Mouse (Mus musculus) c-Kit-positive CD71-positive TER-119-positive erythroid progenitor cells, embryonic 14.5 days (primary cell): Measurements from ENCODE around the gene Cd300ld3.
"Not testable (repeated sequence)": the region's sequence is repeated elsewhere in the genome, so short reads cannot be mapped to it uniquely, and the experiment has no call there.

Source experiments
- DNase-seq: peaks from one replicate; pipeline ENCODE4 v3.0.0-alpha.2; 2013; ENCODE audit warnings: low spot score

Gene Cd300ld3

DNA sequence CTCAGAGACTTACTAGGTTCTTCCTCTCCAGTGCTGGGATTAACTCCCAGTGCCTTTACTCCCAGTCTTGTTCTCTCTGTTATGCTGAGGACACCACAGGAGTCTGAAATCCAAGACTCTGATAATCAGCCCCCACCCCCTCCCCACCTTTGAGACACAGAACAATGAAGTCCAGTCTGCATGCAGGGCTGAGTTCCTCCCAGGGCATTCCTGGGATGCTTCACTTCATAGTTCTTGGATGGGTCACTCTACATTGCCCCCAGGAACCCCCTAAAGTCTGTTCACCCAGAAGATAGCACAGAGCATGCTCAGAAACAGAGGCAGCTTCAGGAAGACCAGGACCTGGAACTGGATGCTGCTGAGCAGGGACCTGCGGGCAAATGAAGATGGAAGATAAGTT is 4.8 kb upstream of the Cd300ld3 start:
- no peak for DNase-seq

DNA sequence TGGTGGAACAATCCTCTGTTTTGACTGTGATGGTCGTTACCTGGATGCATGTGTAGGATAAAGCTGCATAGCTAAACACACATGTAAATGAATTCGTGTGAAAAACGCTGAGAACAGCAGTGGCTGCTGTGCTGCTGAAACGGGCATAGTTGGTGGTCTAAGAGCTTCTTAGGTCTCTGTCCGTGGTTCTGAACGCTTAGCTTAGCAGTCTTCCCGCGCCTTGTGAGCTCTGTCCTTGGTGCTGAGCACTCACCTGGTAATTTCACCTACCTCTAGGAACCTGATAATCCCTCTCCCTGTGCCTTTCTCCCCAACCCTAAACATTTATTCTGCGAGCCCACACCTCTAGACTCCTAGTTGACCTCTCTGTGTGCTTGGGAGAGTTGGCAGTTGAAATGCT is 4.0 kb upstream of the Cd300ld3 start:
- peak; percentile 25 for DNase-seq

GRCm38 (mm10) chr11:115049282-115049895 is 1.2 kb upstream of the Cd300ld3 start:
- no peak for DNase-seq

- DNase-seq: not testable (repeated sequence)
Measured at GRCm38 (mm10) chr11:115037669-115038068, 10.5 kb downstream of the Cd300ld3 start, which contains the start of gene Cd300ld5. Gene Cd300ld5 (minus strand): TSS chr11:115037769.

DNA sequence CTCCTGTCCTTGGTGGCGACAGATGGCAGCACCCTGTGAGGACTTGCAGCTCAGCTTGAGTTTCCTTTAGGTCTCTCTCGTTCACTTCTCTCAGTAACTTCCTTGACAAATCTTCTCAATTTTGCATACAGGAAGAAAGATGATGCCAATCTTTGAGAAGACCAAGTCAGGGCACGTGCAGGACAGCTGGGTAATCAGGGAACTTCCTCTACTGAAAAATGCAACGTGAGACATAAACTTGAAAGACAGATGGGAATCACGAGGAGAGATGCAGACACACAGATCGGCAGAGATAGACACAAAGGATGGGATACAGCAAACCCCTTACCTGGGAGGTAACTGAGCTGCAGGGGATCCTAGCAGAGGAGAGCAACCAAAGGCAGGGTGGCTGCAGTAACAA is 21.3 kb downstream of the Cd300ld3 start, which contains the start of gene Cd300ld4:
Gene Cd300ld4, minus strand, starts transcription at position 101 of the 400 bp plus-strand sequence.
- DNase-seq: not testable (repeated sequence)

GRCm38 (mm10) chr11:115016093-115016492 is 32.1 kb downstream of the Cd300ld3 start, which contains the start of gene Cd300ld2:
Gene Cd300ld2 (minus strand): TSS chr11:115016193.
- not testable (repeated sequence) for DNase-seq

GRCm38 (mm10) chr11:115004070-115004469 is 44.1 kb downstream of the Cd300ld3 start:
- DNase-seq: no peak

DNA sequence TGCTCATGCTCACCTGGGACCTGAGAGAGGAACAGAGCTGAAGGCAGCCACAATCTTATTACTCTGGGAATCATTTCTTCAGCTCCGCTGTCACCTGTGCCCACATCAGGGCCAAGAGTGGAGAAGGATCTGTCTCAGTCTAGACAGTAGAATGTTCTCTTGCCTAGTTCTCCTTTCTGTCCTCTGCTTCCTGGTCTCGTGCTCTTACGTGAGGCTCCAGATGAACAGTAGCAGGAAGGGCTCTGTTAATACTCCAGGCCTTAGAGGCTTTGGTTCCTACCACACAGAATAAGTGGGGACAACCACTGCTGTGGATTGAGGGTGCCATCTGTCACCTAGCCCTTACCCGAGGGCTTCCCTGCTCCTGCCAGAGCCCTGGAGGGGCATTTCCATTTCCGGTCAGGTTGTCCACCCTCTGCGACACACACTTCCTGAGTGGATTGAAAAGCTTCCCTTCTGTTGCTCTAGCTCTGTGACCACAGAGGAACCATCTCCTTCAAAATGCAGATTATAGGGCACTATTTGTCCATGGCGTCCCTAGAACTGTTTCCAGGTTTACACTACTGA is 46.7 kb downstream of the Cd300ld3 start, which contains the start of gene Cd300c2:
Gene Cd300c2, minus strand, starts transcription at position 407 of the 567 bp plus-strand sequence.
- DNase-seq: no peak
